20 mouse cellular contexts compared by ENCODE assay signal in the genomic region with DNA sequence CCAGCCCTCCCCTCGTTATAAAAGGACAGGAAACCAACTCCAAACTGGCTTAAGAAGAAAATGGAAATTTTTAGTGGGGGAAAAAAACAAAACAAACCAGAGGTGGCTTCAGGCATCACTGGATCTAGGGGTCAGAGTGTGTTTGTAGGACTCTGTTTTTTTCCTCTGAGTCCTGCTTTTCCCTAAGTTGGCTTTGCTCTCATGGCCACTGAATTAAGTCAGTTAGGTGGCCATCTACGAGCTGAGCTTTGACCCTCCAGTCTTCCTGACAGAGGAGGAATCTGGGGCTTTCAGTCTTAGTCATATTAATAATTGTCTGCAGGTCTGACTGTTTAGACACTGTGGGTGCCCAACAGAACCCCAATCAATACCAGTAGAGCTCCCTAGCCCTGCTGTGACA. TPM values are rescaled to one million over a fixed set of nuclear protein-coding genes. Genes with fewer than 3 reads are reported as not detected.
"Had no signal": no experiment of that assay in that cellular context is flagged by ENCODE, and none has a peak within 500 bp of the region (broad histone marks: within the 10 kb centered on the region; RNA-seq: fewer than 3 reads in every experiment).

No protein-coding gene starts in this region.

- ATAC-seq: lung, postnatal 0 days; midbrain, embryonic 13.5 days; midbrain, embryonic 15.5 days had no signal

- H3K27ac ChIP-seq: lung, embryonic 15.5 days; macrophage; midbrain, embryonic 13.5 days; midbrain, embryonic 15.5 days; neural tube, embryonic 12.5 days; stomach, embryonic 15.5 days; stomach, postnatal 0 days had no signal

- H3K36me3 ChIP-seq: lung, embryonic 15.5 days; neural tube, embryonic 12.5 days; stomach, embryonic 15.5 days had no signal

- H3K27me3 ChIP-seq: lung, embryonic 15.5 days; megakaryocyte, embryonic 14.5 days; midbrain, embryonic 13.5 days; midbrain, embryonic 15.5 days; neural tube, embryonic 12.5 days; stomach, embryonic 15.5 days had no signal

- H3K4me1 ChIP-seq: midbrain, embryonic 13.5 days; midbrain, embryonic 15.5 days; neural tube, embryonic 12.5 days; stomach, embryonic 15.5 days had no signal

- H3K4me3 ChIP-seq: lung, embryonic 15.5 days; megakaryocyte, embryonic 14.5 days; midbrain, embryonic 13.5 days; midbrain, embryonic 15.5 days; neural tube, embryonic 12.5 days; stomach, embryonic 15.5 days had no signal

- H3K9ac ChIP-seq: lung, embryonic 15.5 days; midbrain, embryonic 13.5 days; midbrain, embryonic 15.5 days; neural tube, embryonic 12.5 days; stomach, embryonic 15.5 days had no signal

- DNase-seq: lung, adult 2 months; lung, postnatal 14 days; lung, postnatal 36 days; right cerebral cortex, postnatal 14 days; thymus, adult 2 months; thymus, postnatal 25 days; thymus, postnatal 4 days had no signal

- H3K4me2 ChIP-seq: lung, embryonic 15.5 days; midbrain, embryonic 11.5 days; midbrain, embryonic 13.5 days; midbrain, embryonic 15.5 days; neural tube, embryonic 12.5 days; stomach, embryonic 15.5 days had no signal

- H3K9me3 ChIP-seq: lung, embryonic 15.5 days; megakaryocyte, embryonic 14.5 days; midbrain, embryonic 13.5 days; midbrain, embryonic 15.5 days; neural tube, embryonic 12.5 days; stomach, embryonic 15.5 days had no signal

RNA-seq across cellular contexts. Expression of a gene that starts 51.7 kb away (rescaled TPM):
- polyA plus RNA-seq: liver, embryonic 16.5 days; macrophage; midbrain, embryonic 11.5 days; midbrain, embryonic 15.5 days; neural tube, embryonic 12.5 days; spleen, adult 2 months; urinary bladder, adult 2 months had no signal
